Mouse (Mus musculus) E14TG2a.4 (cell line): ENCODE results near the gene Gm266.

Experiments used
- CTCF ChIP-seq: conservative IDR thresholded peaks from 2 replicates; pipeline ENCODE4 v1.5.1; 2014; ENCODE audit warnings: low read length
- NANOG ChIP-seq: IDR thresholded peaks from 2 replicates; pipeline ENCODE4 v1.6.1; 2014; ENCODE audit warnings: borderline replicate concordance, low read length, mixed read lengths
- POU5F1 ChIP-seq: IDR thresholded peaks from 2 replicates; pipeline ENCODE4 v1.6.1; 2014; ENCODE audit warnings: low read length, borderline replicate concordance

DNA sequence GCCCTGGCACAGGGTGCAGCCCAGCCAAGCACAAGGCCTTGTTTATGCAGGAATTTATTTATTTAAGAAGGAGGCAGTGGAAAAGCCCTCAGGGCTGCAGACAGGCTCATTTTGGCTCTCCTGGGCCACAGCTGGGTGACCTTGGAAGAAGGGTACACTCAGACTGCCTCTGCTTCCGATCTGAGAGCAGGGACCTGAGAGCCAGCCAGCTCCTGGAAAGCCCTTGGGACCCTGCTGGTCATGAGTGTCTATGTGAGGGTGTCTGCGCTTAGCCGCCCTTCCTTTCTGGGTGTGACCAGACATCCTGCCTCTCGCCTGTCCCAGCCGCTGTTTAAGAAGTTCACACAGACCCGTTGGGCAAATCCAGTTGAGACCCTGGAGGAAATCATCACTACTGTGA is 35.3 kb downstream of the Gm266 start:
- no peak for TF ChIP-seq CTCF
- TF ChIP-seq NANOG: no peak
- TF ChIP-seq POU5F1: no peak
